Mouse (Mus musculus): ENCODE results near the gene Bcl9l. TPM values are rescaled to one million over a fixed set of nuclear protein-coding genes. Genes with fewer than 3 reads are reported as not detected.

Gene Bcl9l
- total RNA-seq, 2 experiments from 2014 or later = 0.77 to 2.8 TPM

- no peak for ATAC-seq (replicated peaks; ENCODE audit: low FRiP score, poor library complexity, severe bottlenecking)
Measured at GRCm38 (mm10) chr9:44495810-44496344, 13.3 kb downstream of the Bcl9l start.

GRCm38 (mm10) chr9:44496803-44497461 lies 14.3 kb downstream of the Bcl9l start:
- no peak for ATAC-seq (replicated peaks; ENCODE audit: low FRiP score, poor library complexity, severe bottlenecking)

- ATAC-seq (replicated peaks; ENCODE audit: low FRiP score, poor library complexity, severe bottlenecking) = no peak
Measured at GRCm38 (mm10) chr9:44497624-44498377, 15.2 kb downstream of the Bcl9l start.

- ATAC-seq (replicated peaks; ENCODE audit: low FRiP score, poor library complexity, severe bottlenecking) = no peak
Measured at GRCm38 (mm10) chr9:44498421-44499355, 16.1 kb downstream of the Bcl9l start.

- ATAC-seq (replicated peaks; ENCODE audit: low FRiP score, poor library complexity, severe bottlenecking) = no peak
Measured at GRCm38 (mm10) chr9:44499356-44500162, 16.9 kb downstream of the Bcl9l start.

- no peak for ATAC-seq (replicated peaks; ENCODE audit: low FRiP score, poor library complexity, severe bottlenecking)
Measured at GRCm38 (mm10) chr9:44500163-44500533, 17.5 kb downstream of the Bcl9l start.

- no peak for ATAC-seq (replicated peaks; ENCODE audit: low FRiP score, poor library complexity, severe bottlenecking)
Measured at GRCm38 (mm10) chr9:44500638-44501175, 18.1 kb downstream of the Bcl9l start.

- 0 out of 2 replicates have a peak, but pooled peaks have one; percentile 3 for ATAC-seq (replicated peaks; ENCODE audit: low FRiP score, poor library complexity, severe bottlenecking)
Measured at GRCm38 (mm10) chr9:44501206-44501879, 18.7 kb downstream of the Bcl9l start.

GRCm38 (mm10) chr9:44502006-44502405 lies 19.4 kb downstream of the Bcl9l start:
- peak; percentile 69 for ATAC-seq (replicated peaks; ENCODE audit: low FRiP score, poor library complexity, severe bottlenecking)

- ATAC-seq (replicated peaks; ENCODE audit: low FRiP score, poor library complexity, severe bottlenecking) = no peak
Measured at GRCm38 (mm10) chr9:44504893-44505823, 22.5 kb downstream of the Bcl9l start.

- ATAC-seq (replicated peaks; ENCODE audit: low FRiP score, poor library complexity, severe bottlenecking) = no peak
Measured at GRCm38 (mm10) chr9:44505824-44506467, 23.3 kb downstream of the Bcl9l start.

- ATAC-seq (replicated peaks; ENCODE audit: low FRiP score, poor library complexity, severe bottlenecking) = no peak
Measured at GRCm38 (mm10) chr9:44506566-44506965, 23.9 kb downstream of the Bcl9l start.

- no peak for ATAC-seq (replicated peaks; ENCODE audit: low FRiP score, poor library complexity, severe bottlenecking)
Measured at GRCm38 (mm10) chr9:44507345-44507744, 24.7 kb downstream of the Bcl9l start.

- ATAC-seq (replicated peaks; ENCODE audit: low FRiP score, poor library complexity, severe bottlenecking) = no peak
Measured at GRCm38 (mm10) chr9:44508124-44508619, 25.5 kb downstream of the Bcl9l start.

- ATAC-seq (replicated peaks; ENCODE audit: low FRiP score, poor library complexity, severe bottlenecking) = no peak
Measured at GRCm38 (mm10) chr9:44508721-44509486, 26.3 kb downstream of the Bcl9l start.
